Mouse (Mus musculus) brown adipose tissue, adult 24 weeks (tissue): ENCODE results near the gene Rnase9. TPM values are rescaled to one million over a fixed set of nuclear protein-coding genes. Genes with fewer than 3 reads are reported as not detected.
A peak's percentile ranks its signal among the peaks of the same experiment; 100 is the strongest.

Experiments
- H3K27ac ChIP-seq: fragments of 200-500 bp; replicated peaks from 2 replicates; pipeline ENCODE4 v1.5.1; 2012; ENCODE audit warnings: low read depth, mild to moderate bottlenecking, low read length
- H3K4me1 ChIP-seq: fragments of 200-500 bp; 2 replicates; pipeline ENCODE4 v1.6.1; 2012; ENCODE audit warnings: low read length, mixed read lengths; ENCODE audit not compliant: control insufficient read depth, insufficient read depth, insufficient read length
- H3K4me3 ChIP-seq: fragments of 200-500 bp; 2 replicates; pipeline ENCODE4 v1.5.1; 2012; ENCODE audit warnings: low read depth, mild to moderate bottlenecking, low read length, moderate library complexity; ENCODE audit not compliant: insufficient read depth
- polyA plus RNA-seq: library from polyadenylated mRNA; stranded (reverse); fragments of >200 nt; gene quantifications from 2 replicates; pipeline ENCODE4 v1.2.4, GENCODE M21; 2012; ENCODE audit not compliant: missing spikeins, insufficient read depth, insufficient read length

Rnase9 gene
- polyA plus RNA-seq = not detected in 2 replicates

GRCm38 (mm10) chr14:51041769-51042168, at the start of gene Rnase9:
Gene Rnase9, minus strand, starts transcription at chr14:51041869.
- Histone ChIP-seq H3K27ac (no peak within 1 kb of the TSS), H3K4me1 (no peaks in the 10 kb centered on the region), H3K4me3 (no peak within 1 kb of the TSS)

- Histone ChIP-seq H3K4me3 (peak overlapping the region; percentile 74), H3K27ac (peak overlapping the region; percentile 78), H3K4me1 (no peaks in the 10 kb centered on the region)
These were observed 48.6 kb upstream of the Rnase9 start for GRCm38 (mm10) chr14:51090077-51090781.

GRCm38 (mm10) chr14:51089674-51090076, 48.0 kb upstream of the Rnase9 start:
- H3K27ac ChIP-seq = peak overlapping the region; percentile 68; the same call in 1 of the 2 replicates
- peak overlapping the region; percentile 74 for H3K4me3 ChIP-seq
- H3K4me1 ChIP-seq = no peaks in the 10 kb centered on the region

- Histone ChIP-seq H3K27ac (peak overlapping the region; percentile 35), H3K4me1 (no peaks in the 10 kb centered on the region), H3K4me3 (peak overlapping the region; percentile 74)
These were observed 47.5 kb upstream of the Rnase9 start for GRCm38 (mm10) chr14:51088970-51089673.

GRCm38 (mm10) chr14:51088166-51088969, 46.7 kb upstream of the Rnase9 start:
- Histone ChIP-seq H3K27ac (peak overlapping the region; percentile 35), H3K4me3 (peak overlapping the region; percentile 74)

GRCm38 (mm10) chr14:51087762-51088161, 46.1 kb upstream of the Rnase9 start:
- Histone ChIP-seq H3K4me1 (no peaks in the 10 kb centered on the region), H3K27ac (no peak overlapping the region), H3K4me3 (peak overlapping the region; percentile 74; the same call in 1 of the 2 replicates)

More at GRCm38 (mm10) chr14:51088166-51088969, 46.7 kb upstream of the Rnase9 start:
- H3K4me1 ChIP-seq = no peaks in the 10 kb centered on the region

DNA sequence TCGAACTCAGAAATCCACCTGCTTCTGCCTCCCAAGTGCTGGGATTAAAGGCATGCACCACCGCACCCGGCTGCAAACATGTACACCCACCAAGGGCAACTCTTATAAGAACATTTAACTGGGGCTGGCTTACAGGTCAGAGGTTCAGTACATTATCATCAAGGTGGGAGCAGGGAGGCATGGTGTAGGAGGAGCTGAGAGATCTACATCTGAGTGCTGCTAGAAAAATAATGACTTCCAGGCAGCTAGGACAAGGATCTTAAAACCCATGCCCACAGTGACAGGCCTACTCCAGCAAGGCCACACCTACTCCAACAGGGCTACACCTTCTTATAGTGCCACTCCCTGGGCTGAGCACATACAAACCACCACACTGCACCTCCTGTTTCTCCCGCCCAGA, 44.2 kb upstream of the Rnase9 start:
- Histone ChIP-seq H3K4me1 (no peaks in the 10 kb centered on the region), H3K27ac (no peak overlapping the region), H3K4me3 (no peak overlapping the region)

DNA sequence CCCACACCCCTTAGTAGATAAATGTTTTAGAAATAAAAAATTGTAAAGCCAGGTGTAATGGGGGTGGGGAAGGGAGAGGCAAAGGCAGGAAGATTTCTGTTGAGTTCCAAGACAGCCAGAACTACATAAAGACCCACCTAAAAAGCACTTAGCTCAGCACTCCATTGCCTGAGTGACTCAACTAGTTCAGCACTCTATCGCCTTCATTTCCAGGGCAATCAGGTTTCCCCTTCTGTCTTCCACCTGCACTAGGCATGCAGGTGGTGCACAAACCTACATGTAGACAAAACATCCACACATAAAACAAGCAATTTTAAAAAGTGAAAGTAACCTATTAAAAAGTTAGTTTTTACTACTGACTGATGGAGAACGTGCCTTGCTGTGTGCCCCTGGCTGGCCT, 43.4 kb upstream of the Rnase9 start:
- no peaks in the 10 kb centered on the region for H3K4me1 ChIP-seq
- no peak overlapping the region for H3K27ac ChIP-seq
- no peak overlapping the region for H3K4me3 ChIP-seq

- no peaks in the 10 kb centered on the region for H3K4me1 ChIP-seq
- peak overlapping the region; percentile 70 for H3K4me3 ChIP-seq
- H3K27ac ChIP-seq = no peak overlapping the region
These were observed 42.1 kb upstream of the Rnase9 start for GRCm38 (mm10) chr14:51083805-51084204.

- H3K27ac ChIP-seq = peak overlapping the region; percentile 32; the same call in 1 of the 2 replicates
- peak overlapping the region; percentile 70 for H3K4me3 ChIP-seq
- no peaks in the 10 kb centered on the region for H3K4me1 ChIP-seq
These were observed 41.2 kb upstream of the Rnase9 start for GRCm38 (mm10) chr14:51082599-51083581.

DNA sequence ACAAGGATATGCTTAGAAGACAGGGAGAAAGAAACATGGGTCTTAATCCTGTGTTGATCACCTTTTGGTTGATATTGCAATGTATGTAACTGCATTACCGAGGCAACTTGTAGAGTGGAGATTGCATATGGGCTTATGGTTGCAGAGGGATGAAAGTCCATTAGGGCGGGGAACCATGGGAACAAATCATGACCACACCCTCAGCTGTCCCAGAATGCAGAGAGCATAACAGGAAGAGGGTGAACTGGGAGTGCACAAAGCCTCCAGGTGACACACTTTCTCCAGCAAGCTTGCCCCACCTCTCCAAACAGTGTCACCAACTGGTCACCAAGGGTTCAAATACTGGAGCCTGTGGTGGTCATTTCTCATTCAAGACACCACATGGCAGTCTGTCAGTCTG, 39.4 kb upstream of the Rnase9 start:
- Histone ChIP-seq H3K27ac (no peak overlapping the region), H3K4me3 (no peak overlapping the region), H3K4me1 (no peaks in the 10 kb centered on the region)

DNA sequence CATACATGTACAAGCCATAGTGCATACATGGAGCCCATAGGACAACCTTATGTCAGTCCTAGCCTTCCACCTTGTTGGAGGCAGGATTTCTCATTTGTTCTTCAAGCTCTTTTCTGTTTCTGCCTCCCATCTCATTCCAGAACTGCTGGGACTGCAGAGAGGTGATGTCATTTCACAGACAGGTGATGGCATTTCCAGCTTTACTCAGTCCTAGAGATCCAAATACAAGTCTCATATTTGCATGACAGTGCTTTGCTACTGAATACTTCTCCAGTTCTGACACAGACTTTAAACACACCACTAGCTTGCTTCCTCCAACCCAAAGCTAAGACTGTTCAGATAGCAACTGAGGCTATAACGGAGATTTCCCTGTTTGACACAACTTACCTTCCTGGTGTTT, 37.5 kb upstream of the Rnase9 start:
- Histone ChIP-seq H3K27ac (no peak overlapping the region), H3K4me1 (no peaks in the 10 kb centered on the region), H3K4me3 (no peak overlapping the region)

DNA sequence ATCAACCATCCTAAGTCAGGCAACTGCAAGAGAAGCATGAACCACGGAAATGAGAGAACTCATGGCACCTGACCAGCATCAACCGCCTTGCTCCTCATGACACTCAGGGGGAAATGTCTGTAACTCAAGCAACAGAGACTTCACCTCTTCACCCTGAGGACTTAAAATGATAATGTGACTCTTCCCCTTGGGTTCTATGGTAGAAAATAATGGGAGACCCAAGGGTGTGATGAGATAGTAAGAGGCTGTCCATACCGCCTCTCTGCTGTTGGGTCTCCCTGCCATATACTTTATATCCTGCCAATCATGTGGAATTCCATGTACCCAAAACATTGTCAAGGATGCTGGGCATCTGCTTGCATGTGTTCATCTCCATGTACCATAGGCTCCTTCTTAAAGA, 32.7 kb upstream of the Rnase9 start, which contains the start of gene Olfr750:
TSS of gene Olfr750 (minus strand) at position 101 of the 400 bp plus-strand sequence.
- no peak within 1 kb of the TSS for H3K27ac ChIP-seq
- no peaks in the 10 kb centered on the region for H3K4me1 ChIP-seq
- no peak within 1 kb of the TSS for H3K4me3 ChIP-seq

- Histone ChIP-seq H3K4me1 (no peaks in the 10 kb centered on the region), H3K4me3 (no peak overlapping the region), H3K27ac (no peak overlapping the region)
These were observed 27.9 kb upstream of the Rnase9 start for GRCm38 (mm10) chr14:51069617-51070016.
